Mouse (Mus musculus) ovary, adult 18-20 months (tissue): ENCODE measurements around the gene Fbxl5.

Source experiments
- DNase-seq: peaks from one replicate; pipeline ENCODE4 v3.0.0; 2022; ENCODE audit warnings: low spot score, mixed read lengths

The Fbxl5 gene

GRCm38 (mm10) chr5:43827366-43827765 lies 5.9 kb upstream of the Fbxl5 start:
- DNase-seq, result no peak

GRCm38 (mm10) chr5:43826883-43827282 lies 5.4 kb upstream of the Fbxl5 start:
- DNase-seq, result no peak

GRCm38 (mm10) chr5:43824580-43824979 lies 3.1 kb upstream of the Fbxl5 start:
- DNase-seq, result no peak

- no peak for DNase-seq
Observed at GRCm38 (mm10) chr5:43822824-43823223, 1.4 kb upstream of the Fbxl5 start.

GRCm38 (mm10) chr5:43822199-43822598 lies 761 bp upstream of the Fbxl5 start:
- no peak for DNase-seq

GRCm38 (mm10) chr5:43820785-43821184 lies 653 bp downstream of the Fbxl5 start:
- DNase-seq, result no peak

GRCm38 (mm10) chr5:43818695-43819094 lies 2.7 kb downstream of the Fbxl5 start, which contains the start of gene Bst1:
Gene Bst1 (plus strand): TSS chr5:43818885.
- no peak for DNase-seq

GRCm38 (mm10) chr5:43815769-43816168 lies 5.7 kb downstream of the Fbxl5 start:
- DNase-seq, result no peak

- DNase-seq, result no peak
Observed at GRCm38 (mm10) chr5:43814536-43814935, 6.9 kb downstream of the Fbxl5 start.

- no peak for DNase-seq
Observed at GRCm38 (mm10) chr5:43810427-43811062, 10.9 kb downstream of the Fbxl5 start.

GRCm38 (mm10) chr5:43807744-43808696 lies 13.4 kb downstream of the Fbxl5 start:
- DNase-seq, result peak; percentile 62

- DNase-seq, result no peak
Observed at GRCm38 (mm10) chr5:43806914-43807313, 14.5 kb downstream of the Fbxl5 start.

GRCm38 (mm10) chr5:43806340-43806739 lies 15.1 kb downstream of the Fbxl5 start:
- no peak for DNase-seq

- DNase-seq, result no peak
Observed at GRCm38 (mm10) chr5:43805401-43805800, 16.0 kb downstream of the Fbxl5 start.

GRCm38 (mm10) chr5:43801798-43802197 lies 19.6 kb downstream of the Fbxl5 start:
- no peak for DNase-seq

- no peak for DNase-seq
Observed at GRCm38 (mm10) chr5:43801253-43801652, 20.2 kb downstream of the Fbxl5 start.

GRCm38 (mm10) chr5:43800700-43801099 lies 20.7 kb downstream of the Fbxl5 start:
- no peak for DNase-seq

GRCm38 (mm10) chr5:43799530-43799929 lies 21.9 kb downstream of the Fbxl5 start:
- DNase-seq, result no peak

- no peak for DNase-seq
Observed at GRCm38 (mm10) chr5:43792354-43792753, 29.1 kb downstream of the Fbxl5 start.

GRCm38 (mm10) chr5:43787976-43788752 lies 33.3 kb downstream of the Fbxl5 start:
- no peak for DNase-seq

- DNase-seq, result no peak
Observed at GRCm38 (mm10) chr5:43786607-43787006, 34.8 kb downstream of the Fbxl5 start.

GRCm38 (mm10) chr5:43783996-43784395 lies 37.4 kb downstream of the Fbxl5 start:
- DNase-seq, result no peak
